Mouse (Mus musculus) hindbrain, embryonic 11.5 days (tissue): ENCODE measurements at regions not wholly inside any gene's neighbourhood (a gene's known extent, or its start where the extent isn't known, plus 50 kb on each side); places are given as distances from the start of the nearest gene placed in this dataset.

Experiments used
- ATAC-seq: fragments of 200-750 bp; cut with Nextera tagmentation; 2 replicates; pipeline ENCODE4 v1.8.0; 2017; ENCODE audit warnings: mild to moderate bottlenecking, moderate TSS enrichment, moderate library complexity; ENCODE audit not compliant: low FRiP score
- DNase-seq: peaks from one replicate; pipeline ENCODE4 v3.0.0-alpha.2; 2015; ENCODE audit warnings: low spot score
- H3K27ac ChIP-seq: fragments of 300-500 bp; sonication (generic); 2 replicates; pipeline ENCODE4 v1.5.1; 2014; ENCODE audit warnings: mild to moderate bottlenecking, low read depth, low read length
- H3K27me3 ChIP-seq: fragments of 300-500 bp; sonication (generic); 2 replicates; pipeline ENCODE4 v1.6.1; 2014; ENCODE audit warnings: mild to moderate bottlenecking, low read length, moderate library complexity, mixed read lengths; ENCODE audit not compliant: control insufficient read depth, insufficient read depth
- H3K36me3 ChIP-seq: fragments of 300-500 bp; sonication (generic); 2 replicates; pipeline ENCODE4 v1.6.1; 2014; ENCODE audit warnings: mild to moderate bottlenecking, low read length, moderate library complexity, mixed read lengths; ENCODE audit not compliant: control insufficient read depth, insufficient read depth
- H3K4me1 ChIP-seq: fragments of 300-500 bp; sonication (generic); replicated peaks from 2 replicates; pipeline ENCODE4 v1.6.1; 2014; ENCODE audit warnings: low read length, mixed read lengths; ENCODE audit not compliant: control insufficient read depth, insufficient read depth
- H3K4me2 ChIP-seq: fragments of 300-500 bp; sonication (generic); replicated peaks from 2 replicates; pipeline ENCODE4 v1.6.1; 2014; ENCODE audit warnings: mild to moderate bottlenecking, low read depth, low read length
- H3K4me3 ChIP-seq: fragments of 300-500 bp; sonication (generic); 2 replicates; pipeline ENCODE4 v1.5.1; 2014; ENCODE audit warnings: low read depth, low read length
- H3K9ac ChIP-seq: fragments of 300-500 bp; sonication (generic); 2 replicates; pipeline ENCODE4 v1.6.1; 2014; ENCODE audit warnings: low read depth, low read length
- H3K9me3 ChIP-seq: fragments of 300-500 bp; sonication (generic); 2 replicates; pipeline ENCODE4 v1.6.1; 2016; ENCODE audit warnings: low read length; ENCODE audit not compliant: control insufficient read depth
- WGBS: fragments of 180-500 bp; shearing (Covaris S2); extraction: QIAGEN DNeasy Blood & Tissue Kit; methylation state at CpG from one replicate; pipeline ENCODE4 v1.1.7; 2014; 5-methylcytosine and 5-hydroxymethylcytosine counted together

- Histone ChIP-seq H3K9me3 (no peaks in the 10 kb centered on the region), H3K4me2 (no peak overlapping the region), H3K27me3 (no peaks in the 10 kb centered on the region), H3K36me3 (no peaks in the 10 kb centered on the region), H3K4me1 (no peaks in the 10 kb centered on the region), H3K27ac (no peak overlapping the region), H3K9ac (no peak overlapping the region), H3K4me3 (no peak overlapping the region)
- 92% methylated on average over 4 of the region's 4 CpGs for WGBS
- DNase-seq (no peak), ATAC-seq (no peak)
Observed at GRCm38 (mm10) chr6:15501063-15501462, 219.4 kb upstream of the Mdfic start.

GRCm38 (mm10) chr6:15509314-15509713 is 211.1 kb upstream of the Mdfic start:
- ATAC-seq (no peak), DNase-seq (no peak)
- H3K27me3 ChIP-seq: no peaks in the 10 kb centered on the region
- no peaks in the 10 kb centered on the region for H3K36me3 ChIP-seq
- H3K4me3 ChIP-seq: no peak overlapping the region
- 83% methylated on average over 2 of the region's 2 CpGs for WGBS
- no peaks in the 10 kb centered on the region for H3K4me1 ChIP-seq
- no peak overlapping the region for H3K9ac ChIP-seq
- H3K4me2 ChIP-seq: no peak overlapping the region
- H3K9me3 ChIP-seq: no peaks in the 10 kb centered on the region
- H3K27ac ChIP-seq: no peak overlapping the region

- H3K4me3 ChIP-seq: no peak overlapping the region
- H3K4me2 ChIP-seq: no peak overlapping the region
- no peaks in the 10 kb centered on the region for H3K36me3 ChIP-seq
- no peaks in the 10 kb centered on the region for H3K9me3 ChIP-seq
- no peaks in the 10 kb centered on the region for H3K27me3 ChIP-seq
- H3K9ac ChIP-seq: no peak overlapping the region
- ATAC-seq (no peak), DNase-seq (no peak)
- H3K27ac ChIP-seq: no peak overlapping the region
- H3K4me1 ChIP-seq: no peaks in the 10 kb centered on the region
- WGBS: 76% methylated on average over 2 of the region's 2 CpGs
Observed at GRCm38 (mm10) chr6:15537279-15537678, 183.2 kb upstream of the Mdfic start.

GRCm38 (mm10) chr6:15541969-15542368 is 178.5 kb upstream of the Mdfic start:
- no peaks in the 10 kb centered on the region for H3K4me1 ChIP-seq
- H3K27me3 ChIP-seq: no peaks in the 10 kb centered on the region
- H3K4me2 ChIP-seq: no peak overlapping the region
- H3K9me3 ChIP-seq: no peaks in the 10 kb centered on the region
- no peak overlapping the region for H3K9ac ChIP-seq
- 84% methylated on average over 4 of the region's 4 CpGs for WGBS
- H3K27ac ChIP-seq: no peak overlapping the region
- DNase-seq (no peak), ATAC-seq (no peak)
- H3K4me3 ChIP-seq: no peak overlapping the region
- no peaks in the 10 kb centered on the region for H3K36me3 ChIP-seq

- no peak for ATAC-seq
- H3K9ac ChIP-seq: no peak overlapping the region
- H3K4me1 ChIP-seq: no peaks in the 10 kb centered on the region
- H3K9me3 ChIP-seq: no peaks in the 10 kb centered on the region
- H3K27me3 ChIP-seq: no peaks in the 10 kb centered on the region
- H3K4me2 ChIP-seq: no peak overlapping the region
- DNase-seq: no peak
- 92% methylated on average over 14 of the region's 14 CpGs for WGBS
- no peaks in the 10 kb centered on the region for H3K36me3 ChIP-seq
- H3K4me3 ChIP-seq: no peak overlapping the region
- H3K27ac ChIP-seq: no peak overlapping the region
Observed at GRCm38 (mm10) chr6:15543516-15544080, 176.9 kb upstream of the Mdfic start.

- no peaks in the 10 kb centered on the region for H3K4me1 ChIP-seq
- DNase-seq: no peak
Observed at GRCm38 (mm10) chr6:15548833-15549232, 171.6 kb upstream of the Mdfic start.

GRCm38 (mm10) chr6:15592780-15593179 is 127.7 kb upstream of the Mdfic start:
- DNase-seq: no peak
- Histone ChIP-seq H3K9me3 (no peaks in the 10 kb centered on the region), H3K4me3 (no peak overlapping the region), H3K9ac (no peak overlapping the region), H3K4me2 (no peak overlapping the region), H3K27me3 (no peaks in the 10 kb centered on the region), H3K4me1 (no peaks in the 10 kb centered on the region), H3K27ac (no peak overlapping the region), H3K36me3 (no peaks in the 10 kb centered on the region)
- 62% methylated on average over 1 of the region's 1 CpGs for WGBS
- no peak for ATAC-seq

More at GRCm38 (mm10) chr6:15548833-15549232, 171.6 kb upstream of the Mdfic start:
- Histone ChIP-seq H3K27ac (no peak overlapping the region), H3K9me3 (no peaks in the 10 kb centered on the region), H3K9ac (no peak overlapping the region), H3K27me3 (no peaks in the 10 kb centered on the region), H3K4me3 (no peak overlapping the region), H3K36me3 (no peaks in the 10 kb centered on the region), H3K4me2 (no peak overlapping the region)
- ATAC-seq: no peak
- WGBS: 95% methylated on average over 2 of the region's 2 CpGs

- H3K9ac ChIP-seq: no peak overlapping the region
- H3K27me3 ChIP-seq: no peaks in the 10 kb centered on the region
- H3K36me3 ChIP-seq: no peaks in the 10 kb centered on the region
- 81% methylated on average over 4 of the region's 4 CpGs for WGBS
- H3K9me3 ChIP-seq: no peaks in the 10 kb centered on the region
- no peaks in the 10 kb centered on the region for H3K4me1 ChIP-seq
- DNase-seq (no peak), ATAC-seq (no peak)
- no peak overlapping the region for H3K27ac ChIP-seq
- H3K4me3 ChIP-seq: no peak overlapping the region
- no peak overlapping the region for H3K4me2 ChIP-seq
Observed at GRCm38 (mm10) chr6:15597226-15597983, 123.1 kb upstream of the Mdfic start.

GRCm38 (mm10) chr6:15610208-15610607 is 110.3 kb upstream of the Mdfic start:
- no peak for ATAC-seq
- Histone ChIP-seq H3K4me3 (no peak overlapping the region), H3K4me2 (no peak overlapping the region), H3K27me3 (no peaks in the 10 kb centered on the region), H3K4me1 (no peaks in the 10 kb centered on the region), H3K9me3 (no peaks in the 10 kb centered on the region), H3K27ac (no peak overlapping the region), H3K36me3 (no peaks in the 10 kb centered on the region), H3K9ac (no peak overlapping the region)
- DNase-seq: no peak
